Mouse (Mus musculus): ENCODE measurements around the gene Ubn2. TPM values are rescaled to one million over a fixed set of nuclear protein-coding genes. Genes with fewer than 3 reads are reported as not detected.

Ubn2 gene
- polyA plus RNA-seq (2012; rRNA removed; ENCODE audit: low replicate concordance): 5.8 and 12.3 TPM in 2 replicates

GRCm38 (mm10) chr6:38433261-38434033 lies at the start of gene Ubn2:
Ubn2 (plus strand) TSS chr6:38433950.

DNA sequence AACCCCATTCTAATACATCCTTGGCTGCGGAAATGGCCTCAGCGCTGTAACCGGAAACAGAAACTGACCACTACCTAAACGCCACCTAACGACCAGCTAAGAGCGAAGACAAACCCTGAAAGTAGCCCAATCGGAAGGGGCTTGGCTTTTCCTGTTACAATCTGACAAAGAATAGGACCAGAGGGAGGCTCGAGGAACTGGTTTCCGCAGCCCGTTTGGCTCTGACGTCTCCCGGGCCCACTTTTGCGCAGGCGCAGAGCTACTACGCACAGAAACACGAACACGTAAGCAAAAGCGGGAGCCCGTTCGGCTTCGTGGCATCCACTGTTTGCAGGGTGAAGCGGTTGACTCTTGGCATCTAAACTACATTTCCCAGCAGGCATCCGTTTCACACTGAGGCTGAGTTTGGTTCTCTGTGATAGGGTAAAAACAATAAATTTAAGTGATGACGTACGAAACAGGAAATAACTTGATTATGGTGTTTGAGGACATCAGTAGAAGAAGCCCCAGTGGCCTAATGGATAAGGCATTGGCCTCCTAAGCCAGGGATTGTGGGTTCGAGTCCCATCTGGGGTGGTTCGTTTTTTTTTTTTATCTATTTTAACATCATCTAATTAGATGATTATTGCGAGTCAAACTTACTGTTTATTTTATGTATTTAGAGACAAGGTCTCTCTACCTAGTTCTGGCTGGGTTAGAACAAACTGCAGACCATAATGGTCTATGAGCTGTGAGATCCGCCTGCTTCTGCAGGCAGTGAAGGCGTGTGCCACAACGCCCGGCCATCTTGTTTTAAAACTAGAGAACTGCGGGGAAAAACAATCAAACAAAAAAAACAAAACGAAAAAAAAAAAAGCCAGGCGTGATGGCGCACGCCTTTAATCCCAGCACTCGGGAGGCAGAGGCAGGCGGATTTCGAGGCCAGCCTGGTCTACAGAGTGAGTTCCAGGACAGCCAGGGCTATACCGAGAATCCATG lies 100.0 kb downstream of the Ubn2 start, which contains the start of gene Fmc1:
Gene Fmc1 (plus strand): TSS at position 75 of the 978 bp plus-strand sequence.

DNA sequence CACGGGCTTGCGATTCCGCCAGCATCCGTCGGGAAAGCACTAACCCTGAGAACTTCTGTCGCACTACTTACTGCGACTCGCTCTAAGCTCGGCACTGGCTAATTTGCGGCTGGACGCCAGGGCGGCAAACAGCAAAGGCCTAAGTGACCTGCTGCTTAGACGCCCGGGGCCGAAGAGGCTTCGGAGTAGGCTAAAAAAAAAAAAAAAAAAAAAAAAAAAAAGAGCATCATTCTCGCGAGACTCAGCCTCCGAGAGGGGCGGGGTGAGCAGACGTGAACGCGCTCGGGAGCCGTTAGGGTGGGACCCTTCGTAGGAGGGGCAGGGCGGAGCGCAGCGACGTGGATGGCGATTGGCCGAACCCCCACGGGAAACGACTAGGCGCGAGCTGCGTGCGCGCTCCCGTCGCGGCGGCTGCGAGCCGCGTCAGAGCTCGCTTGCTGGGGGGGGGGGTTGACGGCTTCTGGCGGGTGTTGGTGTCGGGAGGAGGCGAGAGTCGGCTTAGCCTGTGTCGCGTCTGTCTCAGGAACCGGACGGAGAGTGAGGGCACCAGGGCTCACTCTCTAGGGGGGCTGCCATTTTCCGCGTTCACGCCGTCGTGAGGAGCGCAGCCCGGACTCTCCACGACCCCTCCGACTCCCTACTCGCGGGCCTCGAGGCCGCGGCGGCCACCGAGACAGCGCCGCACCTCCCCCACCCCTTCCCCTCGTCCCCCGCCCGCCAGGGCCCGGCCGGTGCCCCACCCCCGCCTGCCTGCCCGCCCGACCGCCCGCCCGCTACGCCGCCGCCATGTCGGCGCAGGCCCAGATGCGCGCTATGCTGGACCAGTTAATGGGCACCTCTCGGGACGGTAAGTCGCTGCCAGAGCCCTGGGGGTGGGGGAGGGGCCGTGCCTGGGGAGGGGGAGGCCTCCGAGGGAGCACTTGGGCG lies 117.6 kb downstream of the Ubn2 start, which contains the start of gene Luc7l2:
Gene Luc7l2 (plus strand): TSS at position 273 of the 927 bp plus-strand sequence.

Other genes starting within 250 kb of the Ubn2 start
- gene D630045J12Rik, start 179.9 kb upstream of the Ubn2 start, polyA plus RNA-seq (2012; rRNA removed; ENCODE audit: low replicate concordance): 1.3 and 18.8 TPM in 2 replicates
- 2.1 and 13.0 TPM in 2 replicates for gene Zc3hav1l, start 134.7 kb upstream of the Ubn2 start, polyA plus RNA-seq (2012; rRNA removed; ENCODE audit: low replicate concordance)
- gene Zc3hav1, start 79.3 kb upstream of the Ubn2 start, polyA plus RNA-seq (2012; rRNA removed; ENCODE audit: low replicate concordance): 18.8 and 34.7 TPM in 2 replicates
- 0.44 and 2.6 TPM in 2 replicates for gene Ttc26, start 52.5 kb upstream of the Ubn2 start, polyA plus RNA-seq (2012; rRNA removed; ENCODE audit: low replicate concordance)
- gene Fmc1, start 99.6 kb downstream of the Ubn2 start, polyA plus RNA-seq (2012; rRNA removed; ENCODE audit: low replicate concordance): 167 and 239 TPM in 2 replicates
- 24.4 and 30.4 TPM in 2 replicates for gene Luc7l2, start 117.4 kb downstream of the Ubn2 start, polyA plus RNA-seq (2012; rRNA removed; ENCODE audit: low replicate concordance)
- gene Klrg2, start 203.3 kb downstream of the Ubn2 start, polyA plus RNA-seq (2012; rRNA removed; ENCODE audit: low replicate concordance): 0.53 and 0.66 TPM in 2 replicates
- 0.62 and 1.2 TPM in 2 replicates for gene Clec2l, start 229.1 kb downstream of the Ubn2 start, polyA plus RNA-seq (2012; rRNA removed; ENCODE audit: low replicate concordance)

All from subcutaneous adipose tissue, adult 2 months (tissue).